Comparison of ENCODE assay signal across 13 mouse cellular contexts in genomic region chr14:51929968-51930367, GRCm38 (mm10). TPM values are rescaled to one million over a fixed set of nuclear protein-coding genes. Genes with fewer than 3 reads are reported as not detected.
DNase-seq lines count a peak whose midpoint lies in the region; ATAC-seq and TF ChIP-seq lines count a peak whose summit lies in the region.
"Had no signal": no experiment of that assay in that cellular context is flagged by ENCODE, and none has a peak within 500 bp of the region (broad histone marks: within the 10 kb centered on the region; RNA-seq: fewer than 3 reads in every experiment).

No protein-coding gene starts in this region.

- H3K9me3 ChIP-seq in forebrain, postnatal 0 days (ENCODE audit: low read length): no peaks in the 10 kb centered on the region
- H3K9me3 ChIP-seq in forebrain, embryonic 10.5 days: peaks cover 5% of the 10 kb centered on the region; the same call in 1 of the 2 replicates
- H3K9me3 ChIP-seq in kidney, embryonic 16.5 days (ENCODE audit: low read length): no peaks in the 10 kb centered on the region
- H3K9me3 ChIP-seq in midbrain, postnatal 0 days (ENCODE audit: low read length): no peaks in the 10 kb centered on the region
- H3K9me3 ChIP-seq in midbrain, embryonic 14.5 days (ENCODE audit: control insufficient read depth, low read length): 0 out of 2 replicates have a peak, but pooled peaks cover 2% of the 10 kb centered on the region

- H3K36me3 ChIP-seq in forebrain, postnatal 0 days (ENCODE audit: insufficient read depth): no peaks in the 10 kb centered on the region
- H3K36me3 ChIP-seq in forebrain, embryonic 10.5 days (replicated peaks): no peaks in the 10 kb centered on the region
- H3K36me3 ChIP-seq in kidney, adult 2 months (ENCODE audit: control insufficient read depth, insufficient read depth, low read length): no peaks in the 10 kb centered on the region
- no peaks in the 10 kb centered on the region for H3K36me3 ChIP-seq in kidney, embryonic 16.5 days (ENCODE audit: insufficient read depth, low read length)
- H3K36me3 ChIP-seq in midbrain, postnatal 0 days (ENCODE audit: insufficient read depth, low read length): no peaks in the 10 kb centered on the region
- no peaks in the 10 kb centered on the region for H3K36me3 ChIP-seq in midbrain, embryonic 14.5 days (ENCODE audit: control insufficient read depth, insufficient read depth, low read length)

- WGBS in forebrain, postnatal 0 days: 47% methylated on average over 9 of the region's 9 CpGs
- WGBS in forebrain, embryonic 10.5 days: 73% methylated on average over 9 of the region's 9 CpGs
- 79% methylated on average over 9 of the region's 9 CpGs for WGBS in kidney, adult 2 months
- 69% methylated on average over 9 of the region's 9 CpGs for WGBS in kidney, embryonic 16.5 days
- 69% methylated on average over 9 of the region's 9 CpGs for WGBS in midbrain, postnatal 0 days
- WGBS in midbrain, embryonic 14.5 days: 74% methylated on average over 9 of the region's 9 CpGs

- no peak overlapping the region for H3K4me2 ChIP-seq in forebrain, postnatal 0 days (ENCODE audit: low read depth)
- no peak overlapping the region for H3K4me2 ChIP-seq in kidney, embryonic 16.5 days (replicated peaks; ENCODE audit: low read depth, low read length)
- H3K4me2 ChIP-seq in midbrain, postnatal 0 days (ENCODE audit: low read depth, low read length, poor library complexity, severe bottlenecking): no peak overlapping the region
- H3K4me2 ChIP-seq in midbrain, embryonic 14.5 days (ENCODE audit: low read length): no peak overlapping the region

- no peak overlapping the region for H3K9ac ChIP-seq in forebrain, postnatal 0 days
- no peak overlapping the region for H3K9ac ChIP-seq in kidney, embryonic 16.5 days (replicated peaks; ENCODE audit: low read length)
- H3K9ac ChIP-seq in midbrain, postnatal 0 days (replicated peaks; ENCODE audit: low read length, poor library complexity, severe bottlenecking): no peak overlapping the region
- no peak overlapping the region for H3K9ac ChIP-seq in midbrain, embryonic 14.5 days (replicated peaks; ENCODE audit: low read length)

- TF ChIP-seq CTCF in forebrain, postnatal 0 days (IDR thresholded peaks at IDR 0.05; ENCODE audit: low read depth): 0 out of 2 replicates have a peak, but pooled peaks have one; percentile 22
- TF ChIP-seq CTCF in kidney, adult 2 months (conservative IDR thresholded peaks at IDR 0.05; ENCODE audit: insufficient read depth, insufficient read length, low read depth, low read length): no peak
- 0 out of 2 replicates have a peak, but pooled peaks have one; percentile 25 for TF ChIP-seq CTCF in midbrain, postnatal 0 days (IDR thresholded peaks at IDR 0.05)

- DNase-seq in forebrain, postnatal 0 days: no peak
- no peak for DNase-seq in forebrain, embryonic 10.5 days (ENCODE audit: extremely low spot score, low spot score)
- DNase-seq in kidney, adult 2 months: no peak
- DNase-seq in midbrain, postnatal 0 days (ENCODE audit: low spot score): no peak
- no peak for DNase-seq in midbrain, embryonic 14.5 days
- DNase-seq in natural killer cell, adult 2 months (ENCODE audit: low spot score in 2 of 2): no peak
- no peak for DNase-seq in cerebellum, adult 11 months

- TF ChIP-seq POLR2A in kidney, adult 2 months (IDR thresholded peaks at IDR 0.05; ENCODE audit: low read depth, low read length): no peak

- H3K4me3 ChIP-seq in forebrain, postnatal 0 days (ENCODE audit: low read depth, low read length): no peak overlapping the region
- H3K4me3 ChIP-seq in forebrain, embryonic 10.5 days: no peak overlapping the region
- no peak overlapping the region for H3K4me3 ChIP-seq in kidney, adult 2 months (ENCODE audit: insufficient read depth, low read depth, low read length)
- H3K4me3 ChIP-seq in kidney, embryonic 16.5 days (ENCODE audit: low read length): no peak overlapping the region
- H3K4me3 ChIP-seq in midbrain, postnatal 0 days (ENCODE audit: low read depth, low read length): no peak overlapping the region
- no peak overlapping the region for H3K4me3 ChIP-seq in midbrain, embryonic 14.5 days (replicated peaks; ENCODE audit: low read depth, low read length)

- no peaks in the 10 kb centered on the region for H3K4me1 ChIP-seq in forebrain, postnatal 0 days (ENCODE audit: insufficient read depth)
- peaks cover 6% of the 10 kb centered on the region; the same call in 1 of the 2 replicates for H3K4me1 ChIP-seq in forebrain, embryonic 10.5 days
- no peaks in the 10 kb centered on the region for H3K4me1 ChIP-seq in kidney, adult 2 months (ENCODE audit: control insufficient read depth, insufficient read depth, low read length)
- 0 out of 2 replicates have a peak, but pooled peaks cover 4% of the 10 kb centered on the region for H3K4me1 ChIP-seq in kidney, embryonic 16.5 days (ENCODE audit: insufficient read depth, low read length)
- H3K4me1 ChIP-seq in midbrain, postnatal 0 days (ENCODE audit: insufficient read depth, low read length): no peaks in the 10 kb centered on the region
- no peaks in the 10 kb centered on the region for H3K4me1 ChIP-seq in midbrain, embryonic 14.5 days (ENCODE audit: control insufficient read depth, insufficient read depth, low read length)

- H3K27me3 ChIP-seq in forebrain, postnatal 0 days (ENCODE audit: insufficient read depth, low read length): no peaks in the 10 kb centered on the region
- H3K27me3 ChIP-seq in forebrain, embryonic 10.5 days (ENCODE audit: poor library complexity, severe bottlenecking): no peaks in the 10 kb centered on the region
- no peaks in the 10 kb centered on the region for H3K27me3 ChIP-seq in kidney, adult 2 months (replicated peaks; ENCODE audit: control insufficient read depth, insufficient read depth, low read length)
- no peaks in the 10 kb centered on the region for H3K27me3 ChIP-seq in kidney, embryonic 16.5 days (ENCODE audit: insufficient read depth, low read length)
- no peaks in the 10 kb centered on the region for H3K27me3 ChIP-seq in midbrain, postnatal 0 days (ENCODE audit: insufficient read depth, low read length)
- H3K27me3 ChIP-seq in midbrain, embryonic 14.5 days (ENCODE audit: control insufficient read depth, insufficient read depth, low read length): no peaks in the 10 kb centered on the region

- H3K27ac ChIP-seq in forebrain, postnatal 0 days (ENCODE audit: low read depth, low read length): peak overlapping the region; percentile 69
- H3K27ac ChIP-seq in forebrain, embryonic 10.5 days: no peak overlapping the region
- H3K27ac ChIP-seq in kidney, adult 2 months (ENCODE audit: insufficient read depth, low read depth, low read length): peak overlapping the region; percentile 21; the same call in 1 of the 2 replicates
- H3K27ac ChIP-seq in kidney, embryonic 16.5 days (ENCODE audit: low read length): no peak overlapping the region
- peak overlapping the region; percentile 49 for H3K27ac ChIP-seq in midbrain, postnatal 0 days (ENCODE audit: low read depth, low read length)
- H3K27ac ChIP-seq in midbrain, embryonic 14.5 days (replicated peaks; ENCODE audit: low read depth, low read length): no peak overlapping the region

- no peak for ATAC-seq in forebrain, postnatal 0 days
- no peak for ATAC-seq in kidney, embryonic 16.5 days (ENCODE audit: low FRiP score, low TSS enrichment)
- ATAC-seq in midbrain, postnatal 0 days (ENCODE audit: low FRiP score): no peak
- ATAC-seq in midbrain, embryonic 14.5 days (ENCODE audit: low FRiP score, low TSS enrichment): no peak

RNA-seq across cellular contexts. Expression of gene Rnase13, which starts 7.4 kb away (rescaled TPM):
- total RNA-seq in forebrain, postnatal 0 days (2014; rRNA removed): not detected in 2 replicates
- polyA plus RNA-seq in forebrain, postnatal 0 days (2015; fragmentation: Nextera tagmentation; extraction: Ambion mirVana): not detected in 2 replicates
- not detected in 2 replicates for polyA plus RNA-seq in forebrain, embryonic 10.5 days (2016; fragmentation: Nextera tagmentation; extraction: Ambion mirVana)
- polyA plus RNA-seq in kidney, adult 2 months (2012; rRNA removed): not detected in 2 replicates
- polyA plus RNA-seq in kidney, embryonic 16.5 days (2015; fragmentation: Nextera tagmentation; extraction: Ambion mirVana): not detected in 2 replicates
- not detected in 2 replicates for total RNA-seq in midbrain, postnatal 0 days (2014; rRNA removed)
- 0.11 TPM in 1 of 2 replicates, not detected in the other for polyA plus RNA-seq in midbrain, postnatal 0 days (2015; fragmentation: Nextera tagmentation; extraction: Ambion mirVana)
- not detected in 2 replicates for polyA plus RNA-seq in midbrain, embryonic 14.5 days (2014; fragmentation: Nextera tagmentation; extraction: Ambion mirVana)
- total RNA-seq: common myeloid progenitor, adult 5-6 weeks; gastrocnemius, postnatal 4 days had no signal
- polyA plus RNA-seq: C2C12; limb, embryonic 11.5 days; neural tube, embryonic 11.5 days had no signal

RNA-seq across cellular contexts. Expression of gene Tppp2, which starts 11.7 kb away (rescaled TPM):
- not detected in 2 replicates for total RNA-seq in forebrain, postnatal 0 days (2014; rRNA removed)
- not detected in 2 replicates for polyA plus RNA-seq in forebrain, postnatal 0 days (2015; fragmentation: Nextera tagmentation; extraction: Ambion mirVana)
- not detected in 2 replicates for polyA plus RNA-seq in forebrain, embryonic 10.5 days (2016; fragmentation: Nextera tagmentation; extraction: Ambion mirVana)
- not detected in 2 replicates for polyA plus RNA-seq in kidney, adult 2 months (2012; rRNA removed)
- polyA plus RNA-seq in kidney, embryonic 16.5 days (2015; fragmentation: Nextera tagmentation; extraction: Ambion mirVana): not detected in 2 replicates
- not detected in 2 replicates for total RNA-seq in midbrain, postnatal 0 days (2014; rRNA removed)
- not detected in 2 replicates for polyA plus RNA-seq in midbrain, postnatal 0 days (2015; fragmentation: Nextera tagmentation; extraction: Ambion mirVana)
- polyA plus RNA-seq in midbrain, embryonic 14.5 days (2014; fragmentation: Nextera tagmentation; extraction: Ambion mirVana): not detected in 2 replicates
- total RNA-seq: common myeloid progenitor, adult 5-6 weeks; gastrocnemius, postnatal 4 days had no signal
- polyA plus RNA-seq: C2C12; limb, embryonic 11.5 days; neural tube, embryonic 11.5 days had no signal

RNA-seq across cellular contexts. Expression of gene Ndrg2, which starts 16.0 kb away (rescaled TPM):
- total RNA-seq in forebrain, postnatal 0 days (2014; rRNA removed): 284 and 326 TPM in 2 replicates
- 210 and 297 TPM in 2 replicates for polyA plus RNA-seq in forebrain, postnatal 0 days (2015; fragmentation: Nextera tagmentation; extraction: Ambion mirVana)
- polyA plus RNA-seq in forebrain, embryonic 10.5 days (2016; fragmentation: Nextera tagmentation; extraction: Ambion mirVana): 9.0 and 9.1 TPM in 2 replicates
- polyA plus RNA-seq in kidney, adult 2 months (2012; rRNA removed): 220 and 235 TPM in 2 replicates
- 52.0 and 59.5 TPM in 2 replicates for polyA plus RNA-seq in kidney, embryonic 16.5 days (2015; fragmentation: Nextera tagmentation; extraction: Ambion mirVana)
- total RNA-seq in midbrain, postnatal 0 days (2014; rRNA removed): 403 and 449 TPM in 2 replicates
- polyA plus RNA-seq in midbrain, postnatal 0 days (2015; fragmentation: Nextera tagmentation; extraction: Ambion mirVana): 356 and 413 TPM in 2 replicates
- 98.7 and 128 TPM in 2 replicates for polyA plus RNA-seq in midbrain, embryonic 14.5 days (2014; fragmentation: Nextera tagmentation; extraction: Ambion mirVana)

RNA-seq across cellular contexts. Expression of gene Slc39a2, which starts 37.3 kb away (rescaled TPM):
- 2.5 and 3.1 TPM in 2 replicates for total RNA-seq in forebrain, postnatal 0 days (2014; rRNA removed)
- 0.29 and 0.39 TPM in 2 replicates for polyA plus RNA-seq in forebrain, postnatal 0 days (2015; fragmentation: Nextera tagmentation; extraction: Ambion mirVana)
- polyA plus RNA-seq in forebrain, embryonic 10.5 days (2016; fragmentation: Nextera tagmentation; extraction: Ambion mirVana): 0.50 and 0.77 TPM in 2 replicates
- 0.45 and 0.52 TPM in 2 replicates for polyA plus RNA-seq in kidney, adult 2 months (2012; rRNA removed)
- 0.30 and 0.50 TPM in 2 replicates for polyA plus RNA-seq in kidney, embryonic 16.5 days (2015; fragmentation: Nextera tagmentation; extraction: Ambion mirVana)
- total RNA-seq in midbrain, postnatal 0 days (2014; rRNA removed): 2.7 and 3.2 TPM in 2 replicates
- polyA plus RNA-seq in midbrain, postnatal 0 days (2015; fragmentation: Nextera tagmentation; extraction: Ambion mirVana): 0.70 and 0.84 TPM in 2 replicates
- 1.1 and 1.8 TPM in 2 replicates for polyA plus RNA-seq in midbrain, embryonic 14.5 days (2014; fragmentation: Nextera tagmentation; extraction: Ambion mirVana)
- total RNA-seq: common myeloid progenitor, adult 5-6 weeks had no signal

RNA-seq across cellular contexts. Expression of gene Mettl17, which starts 45.3 kb away (rescaled TPM):
- total RNA-seq in forebrain, postnatal 0 days (2014; rRNA removed): 47.4 and 49.5 TPM in 2 replicates
- 47.5 and 54.5 TPM in 2 replicates for polyA plus RNA-seq in forebrain, postnatal 0 days (2015; fragmentation: Nextera tagmentation; extraction: Ambion mirVana)
- polyA plus RNA-seq in forebrain, embryonic 10.5 days (2016; fragmentation: Nextera tagmentation; extraction: Ambion mirVana): 43.3 and 59.9 TPM in 2 replicates
- polyA plus RNA-seq in kidney, adult 2 months (2012; rRNA removed): 24.0 and 27.6 TPM in 2 replicates
- polyA plus RNA-seq in kidney, embryonic 16.5 days (2015; fragmentation: Nextera tagmentation; extraction: Ambion mirVana): 49.1 and 57.3 TPM in 2 replicates
- total RNA-seq in midbrain, postnatal 0 days (2014; rRNA removed): 68.2 and 71.6 TPM in 2 replicates
- polyA plus RNA-seq in midbrain, postnatal 0 days (2015; fragmentation: Nextera tagmentation; extraction: Ambion mirVana): 70.3 and 91.4 TPM in 2 replicates
- polyA plus RNA-seq in midbrain, embryonic 14.5 days (2014; fragmentation: Nextera tagmentation; extraction: Ambion mirVana): 85.2 and 85.6 TPM in 2 replicates

Comparison
In these comparisons a context has a peak if more than half of its experiments do, and no peak if none do; other contexts are left out.
1. H3K27ac ChIP-seq: peak in forebrain, postnatal 0 days (single experiment), kidney, adult 2 months (single experiment) and midbrain, postnatal 0 days (single experiment); none in forebrain, embryonic 10.5 days (single experiment), kidney, embryonic 16.5 days (single experiment) and midbrain, embryonic 14.5 days (single experiment).